Mouse (Mus musculus) gastrocnemius, postnatal 36 days (tissue): ENCODE measurements around the gene Smoc2. TPM values are rescaled to one million over a fixed set of nuclear protein-coding genes. Genes with fewer than 3 reads are reported as not detected.

Source experiments
- DNase-seq, 2 experiments: peaks; one replicate each; pipeline ENCODE4 v3.0.0; 2022
- intact Hi-C: fragments of 180-260 bp; cut with DNase I; formaldehyde crosslinking; loops from one replicate; pipeline ENCODE4 v1.15.1; 2025
- total RNA-seq, 2 experiments: library from RNA; stranded (reverse); gene quantifications; 2 replicates each; pipeline ENCODE4 v1.2.3; 2021

Gene Smoc2
- total RNA-seq, 2 experiments from 2014 or later: 64.4 to 76.9 TPM

GRCm38 (mm10) chr17:14394861-14395260, 115.6 kb downstream of the Smoc2 start:
- intact Hi-C loops: no loop called here
- no peak for DNase-seq

- intact Hi-C loops: no loop called here
- DNase-seq: peak in 1 of 2 experiments; percentile 36
Measured at GRCm38 (mm10) chr17:14397456-14397855, 118.2 kb downstream of the Smoc2 start.

- DNase-seq: no peak
- intact Hi-C loops: no loop called here
Measured at GRCm38 (mm10) chr17:14398650-14399424, 119.5 kb downstream of the Smoc2 start.

- intact Hi-C loops: no loop called here
Measured at GRCm38 (mm10) chr17:14400960-14401359, 121.7 kb downstream of the Smoc2 start.

GRCm38 (mm10) chr17:14407874-14408273, 128.6 kb downstream of the Smoc2 start:
- intact Hi-C loops: no loop called here

More at GRCm38 (mm10) chr17:14400960-14401359, 121.7 kb downstream of the Smoc2 start:
- no peak for DNase-seq

GRCm38 (mm10) chr17:14412460-14412859, 133.2 kb downstream of the Smoc2 start:
- intact Hi-C loops: loop anchor here (5.0 kb wide), 1 partner anchor 180 kb away; no protein-coding TSS in a partner anchor
- no peak for DNase-seq

More at GRCm38 (mm10) chr17:14407874-14408273, 128.6 kb downstream of the Smoc2 start:
- no peak for DNase-seq

GRCm38 (mm10) chr17:14414511-14414910, 135.2 kb downstream of the Smoc2 start:
- DNase-seq: no peak
- intact Hi-C loops: loop anchor here (5.0 kb wide), 1 partner anchor 182 kb away; no protein-coding TSS in a partner anchor

- DNase-seq: peak; percentile 38 to 48
- intact Hi-C loops: no loop called here
Measured at GRCm38 (mm10) chr17:14420460-14421046, 141.2 kb downstream of the Smoc2 start.

GRCm38 (mm10) chr17:14426481-14426880, 147.2 kb downstream of the Smoc2 start:
- DNase-seq: no peak
- intact Hi-C loops: no loop called here

GRCm38 (mm10) chr17:14434717-14435116, 155.4 kb downstream of the Smoc2 start:
- intact Hi-C loops: no loop called here

GRCm38 (mm10) chr17:14445611-14446010, 166.3 kb downstream of the Smoc2 start:
- intact Hi-C loops: no loop called here
- no peak for DNase-seq

More at GRCm38 (mm10) chr17:14434717-14435116, 155.4 kb downstream of the Smoc2 start:
- no peak for DNase-seq

GRCm38 (mm10) chr17:14447275-14447674, 168.0 kb downstream of the Smoc2 start:
- intact Hi-C loops: no loop called here

More at GRCm38 (mm10) chr17:14447275-14447674, 168.0 kb downstream of the Smoc2 start:
- no peak for DNase-seq

Other genes starting within 250 kb of the Smoc2 start
- gene Gm7358, start 220.0 kb upstream of the Smoc2 start, total RNA-seq: not detected
- 1 to 10 TPM; 2.0 to 2.7 TPM for gene Dact2, start 75.2 kb upstream of the Smoc2 start, total RNA-seq